Mouse (Mus musculus): ENCODE measurements at regions not wholly inside any gene's neighbourhood (a gene's known extent, or its start where the extent isn't known, plus 50 kb on each side); places are given as distances from the start of the nearest gene placed in this dataset.

- H3K36me3 ChIP-seq (replicated peaks), result no peaks in the 10 kb centered on the region
- H3K4me3 ChIP-seq, result no peak overlapping the region
- 0 out of 2 replicates have a peak overlapping the region, but pooled peaks have one; percentile 62 for H3K27ac ChIP-seq
- peaks cover 7% of the 10 kb centered on the region for H3K9me3 ChIP-seq
- DNase-seq (ENCODE audit: extremely low spot score, low spot score), result no peak
- 0% methylated on average over 2 of the region's 2 CpGs for WGBS
- no peaks in the 10 kb centered on the region for H3K27me3 ChIP-seq (ENCODE audit: poor library complexity, severe bottlenecking)
- H3K4me1 ChIP-seq, result peaks cover 15% of the 10 kb centered on the region
Measured at GRCm38 (mm10) chr10:8095924-8096323, 139.9 kb upstream of the Tab2 start.

DNA sequence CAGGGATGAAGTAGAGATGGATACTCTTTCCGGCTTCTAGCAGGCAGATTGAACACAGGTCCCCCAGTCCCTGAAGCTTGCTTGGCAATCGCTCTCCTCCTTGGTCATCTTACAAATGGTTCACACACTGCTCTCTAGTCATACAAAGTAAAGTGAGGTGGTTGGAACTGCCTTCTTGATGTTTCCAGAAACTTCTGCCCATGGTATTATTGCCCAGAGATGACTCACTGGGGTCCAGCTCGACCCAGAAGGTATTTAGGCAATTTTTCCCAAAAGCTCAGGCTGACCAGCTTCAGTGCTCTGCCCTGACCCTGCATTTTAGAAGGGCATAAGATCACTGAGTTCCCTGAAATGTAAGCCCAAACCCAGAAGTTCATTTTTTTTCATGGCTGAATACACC, 139.2 kb upstream of the Tab2 start:
- DNase-seq (ENCODE audit: extremely low spot score, low spot score), result no peak
- 89% methylated on average over 3 of the region's 3 CpGs for WGBS
- H3K4me1 ChIP-seq, result peaks cover 15% of the 10 kb centered on the region
- H3K27ac ChIP-seq, result no peak overlapping the region
- peaks cover 7% of the 10 kb centered on the region for H3K9me3 ChIP-seq
- no peak overlapping the region for H3K4me3 ChIP-seq
- H3K36me3 ChIP-seq (replicated peaks), result no peaks in the 10 kb centered on the region
- H3K27me3 ChIP-seq (ENCODE audit: poor library complexity, severe bottlenecking), result no peaks in the 10 kb centered on the region

DNA sequence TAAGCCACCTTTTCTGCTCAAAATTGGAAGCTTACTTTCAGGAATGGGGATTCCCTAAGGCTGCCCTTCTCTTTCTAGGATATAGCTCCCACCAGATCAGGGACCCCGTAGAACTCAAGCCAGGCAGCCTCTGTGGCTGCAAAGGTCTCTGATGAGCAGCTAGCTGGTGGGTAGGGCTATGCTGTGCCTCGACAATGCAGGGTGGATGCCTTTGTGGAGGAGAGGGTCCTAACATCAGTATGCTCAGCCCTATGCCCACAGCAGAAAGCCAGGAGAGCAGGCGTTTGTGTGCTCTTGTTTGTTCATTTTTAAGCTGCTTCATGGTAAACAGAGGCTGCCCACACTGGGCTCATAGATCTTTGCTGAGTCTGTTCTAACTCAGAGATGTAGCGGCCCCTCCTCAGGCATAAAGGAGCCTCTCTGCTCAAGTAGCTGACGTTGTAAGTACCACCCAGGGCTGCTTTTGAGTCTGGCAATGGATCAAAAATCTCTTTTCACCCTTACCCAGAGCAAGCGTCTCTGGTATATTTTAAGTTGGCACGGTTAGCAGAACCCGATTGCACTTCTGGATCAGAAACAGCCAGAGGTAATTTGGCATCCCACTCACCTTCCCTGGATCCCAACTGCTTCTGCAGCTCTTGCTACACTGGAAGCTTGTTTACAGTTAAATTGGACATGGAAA, 136.0 kb upstream of the Tab2 start:
- Histone ChIP-seq H3K27ac (0 out of 2 replicates have a peak overlapping the region, but pooled peaks have one; percentile 20), H3K4me1 (peaks cover 31% of the 10 kb centered on the region), H3K9me3 (no peaks in the 10 kb centered on the region), H3K27me3 (ENCODE audit: poor library complexity, severe bottlenecking) (no peaks in the 10 kb centered on the region), H3K4me3 (no peak overlapping the region), H3K36me3 (replicated peaks) (no peaks in the 10 kb centered on the region)
- WGBS, result 70% methylated on average over 8 of the region's 8 CpGs
- no peak for DNase-seq (ENCODE audit: extremely low spot score, low spot score)

GRCm38 (mm10) chr10:8089296-8089695, 133.3 kb upstream of the Tab2 start:
- Histone ChIP-seq H3K27ac (0 out of 2 replicates have a peak overlapping the region, but pooled peaks have one; percentile 35), H3K4me1 (peaks cover 16% of the 10 kb centered on the region), H3K36me3 (replicated peaks) (no peaks in the 10 kb centered on the region), H3K9me3 (no peaks in the 10 kb centered on the region), H3K4me3 (no peak overlapping the region), H3K27me3 (ENCODE audit: poor library complexity, severe bottlenecking) (no peaks in the 10 kb centered on the region)
- 12% methylated on average over 9 of the region's 9 CpGs for WGBS
- DNase-seq (ENCODE audit: extremely low spot score, low spot score), result peak; percentile 31

- H3K36me3 ChIP-seq (replicated peaks), result no peaks in the 10 kb centered on the region
- H3K9me3 ChIP-seq, result no peaks in the 10 kb centered on the region
- H3K27ac ChIP-seq, result 0 out of 2 replicates have a peak overlapping the region, but pooled peaks have one; percentile 35
- peaks cover 16% of the 10 kb centered on the region for H3K4me1 ChIP-seq
- DNase-seq (ENCODE audit: extremely low spot score, low spot score), result no peak
- WGBS, result 85% methylated on average over 3 of the region's 3 CpGs
- H3K4me3 ChIP-seq, result no peak overlapping the region
- no peaks in the 10 kb centered on the region for H3K27me3 ChIP-seq (ENCODE audit: poor library complexity, severe bottlenecking)
Measured at GRCm38 (mm10) chr10:8088737-8089136, 132.7 kb upstream of the Tab2 start.

DNA sequence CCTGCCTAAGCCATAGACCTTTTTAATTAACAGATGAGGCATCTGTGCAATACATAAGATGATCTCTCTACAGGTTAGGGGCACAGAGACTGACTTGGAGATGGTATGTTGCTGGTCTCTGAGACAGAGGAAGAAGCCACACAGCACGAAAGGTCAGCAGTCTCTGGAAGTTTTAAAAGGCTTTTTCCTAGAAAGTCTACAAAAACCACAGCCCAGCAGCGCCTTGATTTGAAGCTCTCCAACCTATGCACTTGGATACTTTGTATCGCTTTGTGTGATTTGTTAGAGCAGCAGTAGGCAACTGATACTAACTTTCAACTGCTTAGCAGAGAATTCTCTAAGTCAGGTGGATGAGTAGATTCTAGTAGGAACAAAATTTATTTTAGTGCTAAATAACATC, 132.3 kb upstream of the Tab2 start:
- Histone ChIP-seq H3K4me1 (peaks cover 16% of the 10 kb centered on the region), H3K4me3 (no peak overlapping the region), H3K27me3 (ENCODE audit: poor library complexity, severe bottlenecking) (no peaks in the 10 kb centered on the region), H3K9me3 (no peaks in the 10 kb centered on the region), H3K27ac (no peak overlapping the region), H3K36me3 (replicated peaks) (no peaks in the 10 kb centered on the region)
- no peak for DNase-seq (ENCODE audit: extremely low spot score, low spot score)
- WGBS, result 92% methylated on average over 3 of the region's 3 CpGs

GRCm38 (mm10) chr10:8087106-8087505, 131.1 kb upstream of the Tab2 start:
- no peaks in the 10 kb centered on the region for H3K36me3 ChIP-seq (replicated peaks)
- H3K9me3 ChIP-seq, result no peaks in the 10 kb centered on the region
- 55% methylated on average over 2 of the region's 2 CpGs for WGBS
- peaks cover 16% of the 10 kb centered on the region for H3K4me1 ChIP-seq
- H3K4me3 ChIP-seq, result no peak overlapping the region
- H3K27ac ChIP-seq, result no peak overlapping the region
- no peak for DNase-seq (ENCODE audit: extremely low spot score, low spot score)
- H3K27me3 ChIP-seq (ENCODE audit: poor library complexity, severe bottlenecking), result no peaks in the 10 kb centered on the region

DNA sequence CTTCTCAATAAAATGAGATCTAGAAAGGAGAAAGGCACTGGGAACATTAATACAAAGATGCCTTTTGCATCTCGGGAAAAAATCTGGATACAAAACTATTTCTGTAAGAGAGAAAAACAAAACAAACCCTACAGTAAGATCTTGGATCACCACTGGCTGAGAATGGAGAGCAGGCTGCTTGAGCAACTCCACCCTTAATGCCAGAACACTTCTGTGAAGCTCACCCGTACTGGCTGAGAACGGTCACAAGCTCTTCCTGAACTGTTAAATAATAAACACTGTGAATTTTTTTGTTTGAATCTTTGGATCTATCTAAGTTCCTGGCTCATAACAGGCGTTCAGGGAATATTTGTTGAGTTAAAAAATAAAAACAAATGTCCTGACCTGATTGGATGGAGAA, 130.4 kb upstream of the Tab2 start:
- Histone ChIP-seq H3K36me3 (replicated peaks) (no peaks in the 10 kb centered on the region), H3K9me3 (no peaks in the 10 kb centered on the region), H3K4me3 (no peak overlapping the region), H3K27me3 (ENCODE audit: poor library complexity, severe bottlenecking) (no peaks in the 10 kb centered on the region), H3K4me1 (peaks cover 16% of the 10 kb centered on the region), H3K27ac (no peak overlapping the region)
- no peak for DNase-seq (ENCODE audit: extremely low spot score, low spot score)
- 85% methylated on average over 4 of the region's 4 CpGs for WGBS

GRCm38 (mm10) chr10:8077904-8078811, 122.1 kb upstream of the Tab2 start:
- DNase-seq (ENCODE audit: extremely low spot score, low spot score), result no peak
- H3K9me3 ChIP-seq, result no peaks in the 10 kb centered on the region
- H3K4me1 ChIP-seq, result no peaks in the 10 kb centered on the region
- H3K4me3 ChIP-seq, result no peak overlapping the region
- WGBS, result 86% methylated on average over 8 of the region's 8 CpGs
- no peaks in the 10 kb centered on the region for H3K27me3 ChIP-seq (ENCODE audit: poor library complexity, severe bottlenecking)
- H3K36me3 ChIP-seq (replicated peaks), result no peaks in the 10 kb centered on the region
- no peak overlapping the region for H3K27ac ChIP-seq

DNA sequence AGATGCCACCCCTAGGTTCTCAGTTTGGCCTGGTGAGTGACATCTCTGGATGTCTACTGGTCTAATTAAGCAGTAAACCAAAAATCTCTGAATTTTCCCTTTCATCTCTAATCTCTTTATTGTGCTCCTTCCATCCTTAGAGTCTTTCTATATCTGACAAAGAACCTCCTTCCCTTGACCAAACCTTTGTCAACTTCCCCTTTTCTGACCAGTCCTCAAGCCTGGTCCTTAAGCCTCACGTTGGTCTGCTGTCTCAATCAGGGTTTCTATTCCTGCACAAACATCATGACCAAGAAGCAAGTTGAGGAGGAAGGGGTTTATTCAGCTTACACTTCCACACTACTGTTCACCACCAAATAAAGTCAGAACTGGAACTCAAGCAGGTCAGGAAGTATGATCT, 116.4 kb upstream of the Tab2 start:
- Histone ChIP-seq H3K27me3 (ENCODE audit: poor library complexity, severe bottlenecking) (no peaks in the 10 kb centered on the region), H3K36me3 (replicated peaks) (no peaks in the 10 kb centered on the region), H3K4me3 (no peak overlapping the region), H3K4me1 (no peaks in the 10 kb centered on the region), H3K9me3 (no peaks in the 10 kb centered on the region), H3K27ac (no peak overlapping the region)
- WGBS, result 64% methylated on average over 1 of the region's 1 CpGs
- DNase-seq (ENCODE audit: extremely low spot score, low spot score), result no peak

GRCm38 (mm10) chr10:8071858-8072257, 115.8 kb upstream of the Tab2 start:
- Histone ChIP-seq H3K4me3 (no peak overlapping the region), H3K27me3 (ENCODE audit: poor library complexity, severe bottlenecking) (no peaks in the 10 kb centered on the region), H3K4me1 (no peaks in the 10 kb centered on the region), H3K36me3 (replicated peaks) (no peaks in the 10 kb centered on the region), H3K27ac (no peak overlapping the region), H3K9me3 (no peaks in the 10 kb centered on the region)
- no peak for DNase-seq (ENCODE audit: extremely low spot score, low spot score)
- 78% methylated on average over 3 of the region's 3 CpGs for WGBS

- Histone ChIP-seq H3K27me3 (ENCODE audit: poor library complexity, severe bottlenecking) (no peaks in the 10 kb centered on the region), H3K27ac (no peak overlapping the region), H3K4me3 (no peak overlapping the region), H3K36me3 (replicated peaks) (no peaks in the 10 kb centered on the region), H3K9me3 (no peaks in the 10 kb centered on the region), H3K4me1 (no peaks in the 10 kb centered on the region)
- no peak for DNase-seq (ENCODE audit: extremely low spot score, low spot score)
- WGBS, result 83% methylated on average over 2 of the region's 2 CpGs
Measured at GRCm38 (mm10) chr10:8070472-8070871, 114.4 kb upstream of the Tab2 start.

GRCm38 (mm10) chr10:8066926-8067325, 110.9 kb upstream of the Tab2 start:
- no peaks in the 10 kb centered on the region for H3K4me1 ChIP-seq
- DNase-seq (ENCODE audit: extremely low spot score, low spot score), result no peak
- WGBS, result 89% methylated on average over 3 of the region's 3 CpGs
- H3K4me3 ChIP-seq, result no peak overlapping the region
- H3K9me3 ChIP-seq, result no peaks in the 10 kb centered on the region
- H3K36me3 ChIP-seq (replicated peaks), result no peaks in the 10 kb centered on the region
- no peaks in the 10 kb centered on the region for H3K27me3 ChIP-seq (ENCODE audit: poor library complexity, severe bottlenecking)
- no peak overlapping the region for H3K27ac ChIP-seq
